Comparison of ENCODE assay signal across 26 mouse cellular contexts in the genomic region with DNA sequence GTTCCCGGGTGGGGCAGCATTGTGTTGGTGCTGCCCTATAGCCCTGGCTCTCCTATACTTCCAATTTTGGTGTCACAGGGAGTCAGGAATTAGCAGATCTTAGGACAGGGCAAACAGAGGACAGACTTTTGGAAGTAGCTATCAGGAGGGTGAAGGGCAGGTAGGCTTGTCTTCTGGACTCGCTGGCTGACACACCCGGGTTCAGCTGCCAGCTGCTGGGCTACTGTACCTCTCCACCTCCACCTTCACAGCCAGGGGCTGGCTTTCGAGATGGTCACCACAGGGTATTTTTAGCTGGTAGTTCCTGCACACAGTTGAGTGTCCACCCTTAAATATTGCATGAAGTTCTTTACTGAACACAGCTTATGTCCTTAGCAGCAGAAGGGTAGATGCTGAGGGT. TPM values are rescaled to one million over a fixed set of nuclear protein-coding genes. Genes with fewer than 3 reads are reported as not detected.
DNase-seq lines count a peak whose midpoint lies in the region; ATAC-seq and TF ChIP-seq lines count a peak whose summit lies in the region.
"Had no signal": no experiment of that assay in that cellular context is flagged by ENCODE, and none has a peak within 500 bp of the region (broad histone marks: within the 10 kb centered on the region; RNA-seq: fewer than 3 reads in every experiment).

No protein-coding gene starts in this region.

- no peaks in the 10 kb centered on the region; the same call in 1 of the 2 replicates for H3K79me2 ChIP-seq in liver, adult 2 months (ENCODE audit: control insufficient read depth, insufficient read depth, low read length)

- no peak for DNase-seq in gastrocnemius, adult 2 months
- no peak for DNase-seq in gastrocnemius, adult 8-10 months (ENCODE audit: low spot score in 2 of 2)
- peak; percentile 57 for DNase-seq in liver, adult 2 months (ENCODE audit: extremely low read depth, low read depth, low spot score)
- DNase-seq in liver, postnatal 0 days, result no peak
- peak; percentile 5 for DNase-seq in embryonic facial prominence, embryonic 10.5 days (ENCODE audit: low spot score)
- DNase-seq: adrenal gland, adult 8-10 months; adrenal gland, postnatal 14 days; adrenal gland, postnatal 36 days; B cell, adult 2 months; cerebellum, adult 11-12 months; cerebellum, adult 2 months; cerebellum, adult 9-10 months; cerebellum, postnatal 10 days; cerebellum, postnatal 25 days had no signal

- intact Hi-C loops in gastrocnemius, adult 2 months (cut with DNase I), result no loop called here

- TF ChIP-seq POLR2A in liver, adult 2 months (IDR thresholded peaks at IDR 0.05; ENCODE audit: extremely low read depth, insufficient read depth, low read length), result no peak

- H3K9me3 ChIP-seq in liver, postnatal 0 days (ENCODE audit: low read length), result no peaks in the 10 kb centered on the region
- H3K9me3 ChIP-seq in embryonic facial prominence, embryonic 10.5 days, result no peaks in the 10 kb centered on the region
- H3K9me3 ChIP-seq: embryonic facial prominence, embryonic 13.5 days; embryonic facial prominence, embryonic 15.5 days; forebrain, embryonic 10.5 days; forebrain, embryonic 12.5 days; G1E had no signal

- H3K4me2 ChIP-seq in liver, postnatal 0 days (ENCODE audit: low read depth, low read length), result no peak overlapping the region
- H3K4me2 ChIP-seq: embryonic facial prominence, embryonic 13.5 days; embryonic facial prominence, embryonic 15.5 days; forebrain, embryonic 12.5 days had no signal

- WGBS in liver, adult 2 months, result 45% methylated on average over 4 of the region's 4 CpGs
- 76% methylated on average over 4 of the region's 4 CpGs for WGBS in liver, postnatal 0 days (ENCODE audit: insufficient replicate concordance)
- 80% methylated on average over 4 of the region's 4 CpGs for WGBS in embryonic facial prominence, embryonic 10.5 days

- H3K27me3 ChIP-seq in liver, adult 2 months (ENCODE audit: control insufficient read depth, insufficient read depth, low read length), result no peaks in the 10 kb centered on the region
- no peaks in the 10 kb centered on the region for H3K27me3 ChIP-seq in liver, postnatal 0 days (ENCODE audit: insufficient read depth, low read length)
- no peaks in the 10 kb centered on the region for H3K27me3 ChIP-seq in embryonic facial prominence, embryonic 10.5 days (replicated peaks; ENCODE audit: low read depth, poor library complexity, severe bottlenecking)
- H3K27me3 ChIP-seq: CH12.LX; embryonic facial prominence, embryonic 13.5 days; embryonic facial prominence, embryonic 15.5 days; forebrain, embryonic 12.5 days; Patski had no signal

- peaks cover 26% of the 10 kb centered on the region for H3K36me3 ChIP-seq in liver, adult 2 months (ENCODE audit: control insufficient read depth, insufficient read depth, low read length)
- peaks cover 22% of the 10 kb centered on the region for H3K36me3 ChIP-seq in liver, postnatal 0 days (replicated peaks; ENCODE audit: insufficient read depth, low read length)
- H3K36me3 ChIP-seq in embryonic facial prominence, embryonic 10.5 days (replicated peaks), result peaks cover 33% of the 10 kb centered on the region

- H3K27ac ChIP-seq in gastrocnemius, adult 2 months, result peak overlapping the region; percentile 40; the same call in 1 of the 2 replicates
- H3K27ac ChIP-seq in liver, adult 2 months (replicated peaks; ENCODE audit: insufficient read depth, low read depth, low read length), result 0 out of 2 replicates have a peak overlapping the region, but pooled peaks have one; percentile 25
- no peak overlapping the region for H3K27ac ChIP-seq in liver, postnatal 0 days (ENCODE audit: low read depth)
- H3K27ac ChIP-seq in embryonic facial prominence, embryonic 10.5 days (replicated peaks), result no peak overlapping the region
- H3K27ac ChIP-seq: embryonic facial prominence, embryonic 13.5 days; embryonic facial prominence, embryonic 15.5 days; forebrain, embryonic 10.5 days; forebrain, embryonic 12.5 days had no signal

- peaks cover 2% of the 10 kb centered on the region; the same call in 1 of the 2 replicates for H3K4me1 ChIP-seq in liver, adult 2 months (ENCODE audit: control insufficient read depth, insufficient read depth, low read length)
- peaks cover 2% of the 10 kb centered on the region for H3K4me1 ChIP-seq in liver, postnatal 0 days (ENCODE audit: insufficient read depth)
- H3K4me1 ChIP-seq in embryonic facial prominence, embryonic 10.5 days, result peaks cover 27% of the 10 kb centered on the region

- no peak overlapping the region for H3K9ac ChIP-seq in liver, adult 2 months (ENCODE audit: low read depth, low read length)
- no peak overlapping the region for H3K9ac ChIP-seq in liver, postnatal 0 days (replicated peaks)
- H3K9ac ChIP-seq: embryonic facial prominence, embryonic 13.5 days; embryonic facial prominence, embryonic 15.5 days; forebrain, embryonic 12.5 days had no signal

- H3K4me3 ChIP-seq in gastrocnemius, adult 2 months, result no peak overlapping the region
- H3K4me3 ChIP-seq in liver, adult 2 months (ENCODE audit: insufficient read depth, low read depth, low read length), result no peak overlapping the region
- H3K4me3 ChIP-seq in liver, postnatal 0 days (ENCODE audit: low read depth, low read length), result no peak overlapping the region
- H3K4me3 ChIP-seq in embryonic facial prominence, embryonic 10.5 days, result no peak overlapping the region
- H3K4me3 ChIP-seq: embryonic facial prominence, embryonic 13.5 days; embryonic facial prominence, embryonic 15.5 days; erythroblast, embryonic 14.5 days; forebrain, embryonic 10.5 days; forebrain, embryonic 12.5 days had no signal

- TF ChIP-seq CTCF in gastrocnemius, adult 2 months (IDR thresholded peaks at IDR 0.05), result no peak
- no peak for TF ChIP-seq CTCF in liver, adult 2 months (IDR thresholded peaks at IDR 0.05; ENCODE audit: low read depth, low read length)
- no peak for TF ChIP-seq CTCF in liver, postnatal 0 days (IDR thresholded peaks at IDR 0.05; ENCODE audit: low read depth)

- no peak for ATAC-seq in liver, postnatal 0 days
- ATAC-seq: activated CD4-positive, CD25-positive, alpha-beta regulatory T cell, adult 4 months; CD4-positive, CD25-positive, alpha-beta regulatory T cell, adult 4 months; forebrain, embryonic 14.5 days; forebrain, embryonic 16.5 days; Patski had no signal

- no peak for TF ChIP-seq EP300 in liver, postnatal 0 days (IDR thresholded peaks at IDR 0.05; ENCODE audit: low read depth)

RNA-seq across cellular contexts. Expression of gene Lrfn4, which starts 7.0 kb away (rescaled TPM):
- total RNA-seq in gastrocnemius, adult 2 months (2021), result 1 to 10 TPM; 1.5 to 1.6 TPM
- 1 to 10 TPM in 2 of 4 experiments, under 1 TPM in 2; 0.46 to 6.3 (median 1.1) TPM for total RNA-seq in gastrocnemius, adult 8-10 months (2022)
- total RNA-seq in liver, adult 2 months (2014; rRNA removed), result 0.13 and 0.18 TPM in 2 replicates
- 0.27 and 0.35 TPM in 2 replicates for polyA plus RNA-seq in liver, adult 2 months (2012; rRNA removed)
- polyA plus RNA-seq in liver, postnatal 0 days (2015; fragmentation: Nextera tagmentation; extraction: Ambion mirVana), result 0.15 and 0.21 TPM in 2 replicates
- polyA plus RNA-seq in embryonic facial prominence, embryonic 10.5 days (2016; fragmentation: Nextera tagmentation; extraction: Ambion mirVana), result 6.8 TPM in 2 replicates
- polyA plus RNA-seq: CD4-positive, CD25-positive, alpha-beta regulatory T cell, adult 4 months had no signal

RNA-seq across cellular contexts. Expression of gene Rce1, which starts 16.9 kb away (rescaled TPM):
- 1 to 10 TPM; 5.1 to 5.9 TPM for total RNA-seq in gastrocnemius, adult 2 months (2021)
- total RNA-seq in gastrocnemius, adult 8-10 months (2022), result 1 to 10 TPM; 3.2 to 7.5 (median 4.0) TPM
- total RNA-seq in liver, adult 2 months (2014; rRNA removed), result 14.8 and 15.7 TPM in 2 replicates
- polyA plus RNA-seq in liver, adult 2 months (2012; rRNA removed), result 31.0 and 44.9 TPM in 2 replicates
- 16.6 and 17.3 TPM in 2 replicates for polyA plus RNA-seq in liver, postnatal 0 days (2015; fragmentation: Nextera tagmentation; extraction: Ambion mirVana)
- polyA plus RNA-seq in embryonic facial prominence, embryonic 10.5 days (2016; fragmentation: Nextera tagmentation; extraction: Ambion mirVana), result 75.5 and 82.9 TPM in 2 replicates

Comparison
In these comparisons a context has a peak if more than half of its experiments do, and no peak if none do; other contexts are left out.
1. DNase-seq: peak in liver, adult 2 months (single experiment) and embryonic facial prominence, embryonic 10.5 days (single experiment); none in gastrocnemius, adult 2 months (single experiment), gastrocnemius, adult 8-10 months (0 of 2) and liver, postnatal 0 days (single experiment).
2. H3K27ac ChIP-seq: peak in gastrocnemius, adult 2 months (single experiment) and liver, adult 2 months (single experiment); none in liver, postnatal 0 days (single experiment) and embryonic facial prominence, embryonic 10.5 days (single experiment).